ENCODE assay signal across 19 mouse cellular contexts in genomic region chr11:51565951-51566350, GRCm38 (mm10). TPM values are rescaled to one million over a fixed set of nuclear protein-coding genes. Genes with fewer than 3 reads are reported as not detected.
A peak's percentile ranks its signal among the peaks of the same experiment; 100 is the strongest.
DNase-seq lines count a peak whose midpoint lies in the region; ATAC-seq and TF ChIP-seq lines count a peak whose summit lies in the region.
"Had no signal": no experiment of that assay in that cellular context is flagged by ENCODE, and none has a peak within 500 bp of the region (broad histone marks: within the 10 kb centered on the region; RNA-seq: fewer than 3 reads in every experiment).

No protein-coding gene starts in this region.

- no peak for DNase-seq in heart, postnatal 0 days (ENCODE audit: low spot score)
- DNase-seq in heart, adult 9 months (ENCODE audit: low spot score in 2 of 2), result no peak
- no peak for DNase-seq in lung, adult 2 months
- no peak for DNase-seq in lung, adult 18-20 months
- DNase-seq in naive thymus-derived CD4-positive, alpha-beta T cell, adult 2 months (ENCODE audit: low read depth), result peak; percentile 33
- no peak for DNase-seq in kidney, adult 8-10 months
- DNase-seq in MN1 (ENCODE audit: low spot score), result no peak
- DNase-seq: adrenal gland, adult 8-10 months; cerebellum, postnatal 36 days; heart, postnatal 36 days; kidney, postnatal 36 days; layer of hippocampus, postnatal 36 days had no signal

- H3K36me3 ChIP-seq in heart, postnatal 0 days (replicated peaks; ENCODE audit: control insufficient read depth, insufficient read depth, low read length), result no peaks in the 10 kb centered on the region
- no peaks in the 10 kb centered on the region for H3K36me3 ChIP-seq in ES-Bruce4 (ENCODE audit: control insufficient read depth, insufficient read depth, low read length, poor library complexity, severe bottlenecking)
- H3K36me3 ChIP-seq: forebrain, embryonic 12.5 days; midbrain, embryonic 13.5 days; stomach, embryonic 15.5 days had no signal

- TF ChIP-seq CTCF in heart, postnatal 0 days (IDR thresholded peaks at IDR 0.05; ENCODE audit: low read depth), result 0 out of 2 replicates have a peak, but pooled peaks have one; percentile 5
- TF ChIP-seq CTCF in lung, adult 2 months (IDR thresholded peaks at IDR 0.05; ENCODE audit: insufficient read depth, low read length), result peak; percentile 10; the same call in 1 of the 2 replicates
- peak; percentile 57 for TF ChIP-seq CTCF in ES-Bruce4 (IDR thresholded peaks at IDR 0.05; ENCODE audit: low read depth, low read length)

- H3K27me3 ChIP-seq in heart, postnatal 0 days (ENCODE audit: control insufficient read depth, insufficient read depth, low read length), result no peaks in the 10 kb centered on the region
- H3K27me3 ChIP-seq in ES-Bruce4 (ENCODE audit: control insufficient read depth, insufficient read depth, low read length, poor library complexity, severe bottlenecking), result no peaks in the 10 kb centered on the region
- H3K27me3 ChIP-seq: embryonic facial prominence, embryonic 13.5 days; forebrain, embryonic 12.5 days; limb, embryonic 12.5 days; midbrain, embryonic 13.5 days; stomach, embryonic 15.5 days had no signal

- 90% methylated on average over 6 of the region's 6 CpGs for WGBS in heart, postnatal 0 days
- 93% methylated on average over 6 of the region's 6 CpGs for WGBS in lung, adult 2 months

- no peak overlapping the region for H3K9ac ChIP-seq in heart, postnatal 0 days (replicated peaks; ENCODE audit: low read depth, low read length)
- no peak overlapping the region for H3K9ac ChIP-seq in ES-Bruce4 (ENCODE audit: low read depth, poor library complexity, severe bottlenecking)
- H3K9ac ChIP-seq: embryonic facial prominence, embryonic 13.5 days; forebrain, embryonic 12.5 days; limb, embryonic 12.5 days; midbrain, embryonic 13.5 days; stomach, embryonic 15.5 days had no signal

- H3K4me3 ChIP-seq in heart, postnatal 0 days (ENCODE audit: low read depth, low read length), result no peak overlapping the region
- no peak overlapping the region for H3K4me3 ChIP-seq in lung, adult 2 months (replicated peaks; ENCODE audit: extremely low read depth, low read depth, low read length)
- H3K4me3 ChIP-seq in ES-Bruce4 (ENCODE audit: low read depth, low read length), result no peak overlapping the region
- H3K4me3 ChIP-seq: embryonic facial prominence, embryonic 13.5 days; forebrain, embryonic 12.5 days; limb, embryonic 12.5 days; midbrain, embryonic 13.5 days; stomach, embryonic 15.5 days had no signal

- no peak overlapping the region for H3K4me2 ChIP-seq in heart, postnatal 0 days (ENCODE audit: low read depth, low read length)
- H3K4me2 ChIP-seq: embryonic facial prominence, embryonic 13.5 days; forebrain, embryonic 12.5 days; limb, embryonic 12.5 days; midbrain, embryonic 13.5 days; stomach, embryonic 15.5 days had no signal

- H3K27ac ChIP-seq in heart, postnatal 0 days (ENCODE audit: low read depth), result no peak overlapping the region
- H3K27ac ChIP-seq in ES-Bruce4 (ENCODE audit: insufficient read depth, low read length), result no peak overlapping the region
- H3K27ac ChIP-seq: embryonic facial prominence, embryonic 13.5 days; forebrain, embryonic 12.5 days; limb, embryonic 12.5 days; midbrain, embryonic 13.5 days; stomach, embryonic 15.5 days had no signal

- TF ChIP-seq EP300 in heart, postnatal 0 days (IDR thresholded peaks at IDR 0.05; ENCODE audit: low read depth), result no peak
- TF ChIP-seq EP300 in ES-Bruce4 (IDR thresholded peaks at IDR 0.05; ENCODE audit: insufficient read depth, low read depth, low read length), result no peak

- no peaks in the 10 kb centered on the region for H3K9me3 ChIP-seq in heart, postnatal 0 days (replicated peaks; ENCODE audit: control insufficient read depth, low read length)
- H3K9me3 ChIP-seq in ES-Bruce4 (replicated peaks; ENCODE audit: control insufficient read depth, insufficient read depth, low read length, poor library complexity, severe bottlenecking), result no peaks in the 10 kb centered on the region
- H3K9me3 ChIP-seq: embryonic facial prominence, embryonic 13.5 days; forebrain, embryonic 12.5 days; limb, embryonic 12.5 days; midbrain, embryonic 13.5 days; stomach, embryonic 15.5 days had no signal

- ATAC-seq in heart, postnatal 0 days (ENCODE audit: insufficient read depth, low read depth), result no peak
- ATAC-seq: inflammation-experienced regulatory T-cells, adult 6 months; midbrain, embryonic 13.5 days had no signal

- no peaks in the 10 kb centered on the region for H3K4me1 ChIP-seq in heart, postnatal 0 days (ENCODE audit: control insufficient read depth, insufficient read depth)
- no peaks in the 10 kb centered on the region for H3K4me1 ChIP-seq in lung, adult 2 months (ENCODE audit: control insufficient read depth, insufficient read depth, low read length)
- no peaks in the 10 kb centered on the region for H3K4me1 ChIP-seq in ES-Bruce4 (ENCODE audit: control insufficient read depth, insufficient read depth, low read length)
- H3K4me1 ChIP-seq: forebrain, embryonic 12.5 days; limb, embryonic 12.5 days; midbrain, embryonic 13.5 days; stomach, embryonic 15.5 days had no signal

- TF ChIP-seq POLR2A in lung, adult 2 months (IDR thresholded peaks at IDR 0.05; ENCODE audit: borderline replicate concordance, extremely low read depth, low read depth, low read length), result no peak
- TF ChIP-seq POLR2A in ES-Bruce4 (IDR thresholded peaks at IDR 0.05; ENCODE audit: insufficient read depth, low read length), result no peak

RNA-seq across cellular contexts. Expression of gene Phykpl, which starts 18.6 kb away (rescaled TPM):
- total RNA-seq in heart, postnatal 0 days (2014; rRNA removed; ENCODE audit: low replicate concordance), result 14.5 and 35.2 TPM in 2 replicates
- 12.7 and 13.9 TPM in 2 replicates for polyA plus RNA-seq in heart, postnatal 0 days (2015; fragmentation: Nextera tagmentation; extraction: Ambion mirVana)
- polyA plus RNA-seq in lung, adult 2 months (2012; rRNA removed), result 19.8 and 25.4 TPM in 2 replicates
- 8.1 and 10.5 TPM in 2 replicates for polyA plus RNA-seq in ES-Bruce4 (2011; ENCODE audit: insufficient read depth, insufficient read length, low read depth, missing spikeins)

RNA-seq across cellular contexts. Expression of gene Hnrnpab, which starts 40.7 kb away (rescaled TPM):
- 136 and 225 TPM in 2 replicates for total RNA-seq in heart, postnatal 0 days (2014; rRNA removed; ENCODE audit: low replicate concordance)
- polyA plus RNA-seq in heart, postnatal 0 days (2015; fragmentation: Nextera tagmentation; extraction: Ambion mirVana), result 156 and 159 TPM in 2 replicates
- 174 and 289 TPM in 2 replicates for polyA plus RNA-seq in lung, adult 2 months (2012; rRNA removed)
- polyA plus RNA-seq in ES-Bruce4 (2011; ENCODE audit: insufficient read depth, insufficient read length, low read depth, missing spikeins), result 609 and 639 TPM in 2 replicates

RNA-seq across cellular contexts. Expression of gene Nhp2, which starts 53.6 kb away (rescaled TPM):
- total RNA-seq in heart, postnatal 0 days (2014; rRNA removed; ENCODE audit: low replicate concordance), result 34.1 and 58.2 TPM in 2 replicates
- polyA plus RNA-seq in heart, postnatal 0 days (2015; fragmentation: Nextera tagmentation; extraction: Ambion mirVana), result 59.7 and 61.4 TPM in 2 replicates
- polyA plus RNA-seq in lung, adult 2 months (2012; rRNA removed), result 22.6 and 33.3 TPM in 2 replicates
- polyA plus RNA-seq in ES-Bruce4 (2011; ENCODE audit: insufficient read depth, insufficient read length, low read depth, missing spikeins), result 202 and 205 TPM in 2 replicates

Comparison
In these comparisons a context has a peak if more than half of its experiments do, and no peak if none do; other contexts are left out.
1. CTCF ChIP-seq: peak in every context shown above with its lines; median percentile 57 in ES-Bruce4; 10 in lung, adult 2 months; 5 in heart, postnatal 0 days.